Mouse (Mus musculus): ENCODE results near the gene Tet3. TPM values are rescaled to one million over a fixed set of nuclear protein-coding genes. Genes with fewer than 3 reads are reported as not detected.

Tet3 gene
- 10 to 100 TPM; 69.2 to 83.9 TPM for total RNA-seq (2021)

DNA sequence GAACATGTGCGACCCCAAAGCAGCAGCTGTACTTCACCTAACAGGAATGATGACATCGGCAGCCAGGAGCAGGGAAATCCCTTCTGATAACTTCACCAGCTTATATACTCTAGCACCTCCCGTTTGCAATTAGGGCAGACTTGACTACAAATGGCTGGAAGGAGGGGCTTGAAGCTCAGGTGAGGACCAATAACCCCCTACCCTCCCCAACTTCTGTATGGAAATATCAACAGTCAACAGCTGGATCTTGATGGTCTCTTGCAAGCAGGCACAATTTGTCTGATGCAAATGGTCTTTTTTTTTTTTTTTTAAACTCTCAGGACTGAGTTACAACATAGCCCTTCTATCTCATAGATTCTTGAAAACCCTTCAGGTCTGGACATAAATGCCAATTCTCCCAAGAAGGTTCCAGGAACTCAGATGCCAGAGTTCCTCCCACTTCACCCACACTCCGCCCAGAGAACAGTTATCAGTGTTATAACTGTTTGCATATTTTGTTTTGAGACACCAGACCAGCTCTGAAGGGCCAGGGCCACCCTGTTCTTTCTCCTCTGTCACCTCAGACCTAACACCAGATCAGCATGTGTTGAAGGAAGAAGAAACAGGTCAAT lies at the start of gene Tet3:
Tet3 (minus strand) TSS at position 51 of the 611 bp plus-strand sequence.
- DNase-seq (ENCODE audit: extremely low spot score in 1 of 2, low spot score in 1 of 2), result no peak

- DNase-seq (ENCODE audit: extremely low spot score in 1 of 2, low spot score in 1 of 2), result no peak
Observed at GRCm38 (mm10) chr6:83507168-83507546, 48.3 kb upstream of the Tet3 start.

GRCm38 (mm10) chr6:83506258-83507167 lies 47.6 kb upstream of the Tet3 start, which contains the start of gene Dguok:
Gene Dguok, minus strand, starts transcription at chr6:83506969.
- peak; percentile 91 for DNase-seq (ENCODE audit: extremely low spot score in 1 of 2, low spot score in 1 of 2)

GRCm38 (mm10) chr6:83505554-83505953 lies 46.7 kb upstream of the Tet3 start:
- DNase-seq (ENCODE audit: extremely low spot score in 1 of 2, low spot score in 1 of 2), result no peak

DNA sequence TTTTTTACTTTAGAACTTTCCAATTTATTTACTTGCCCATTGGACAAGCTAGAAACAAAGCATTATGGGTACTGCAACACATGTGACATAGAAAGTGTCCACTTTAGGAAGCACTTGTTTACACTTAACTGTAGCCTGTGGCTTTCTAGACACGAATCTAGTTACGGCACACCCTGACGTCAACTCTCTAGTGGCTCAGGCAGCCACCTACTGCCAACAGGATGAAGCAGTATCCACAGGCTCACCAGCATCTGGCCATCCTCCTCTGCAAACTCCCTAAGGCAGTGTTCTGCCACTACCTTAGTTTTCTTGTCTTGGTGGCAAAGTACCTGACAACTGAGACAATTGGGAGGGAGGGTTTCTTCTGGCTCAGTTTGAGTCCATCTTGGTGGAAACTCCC lies 44.5 kb upstream of the Tet3 start:
- DNase-seq (ENCODE audit: extremely low spot score in 1 of 2, low spot score in 1 of 2), result no peak

GRCm38 (mm10) chr6:83502656-83503055 lies 43.8 kb upstream of the Tet3 start:
- no peak for DNase-seq (ENCODE audit: extremely low spot score in 1 of 2, low spot score in 1 of 2)

GRCm38 (mm10) chr6:83501524-83502310 lies 42.8 kb upstream of the Tet3 start:
- no peak for DNase-seq (ENCODE audit: extremely low spot score in 1 of 2, low spot score in 1 of 2)

DNA sequence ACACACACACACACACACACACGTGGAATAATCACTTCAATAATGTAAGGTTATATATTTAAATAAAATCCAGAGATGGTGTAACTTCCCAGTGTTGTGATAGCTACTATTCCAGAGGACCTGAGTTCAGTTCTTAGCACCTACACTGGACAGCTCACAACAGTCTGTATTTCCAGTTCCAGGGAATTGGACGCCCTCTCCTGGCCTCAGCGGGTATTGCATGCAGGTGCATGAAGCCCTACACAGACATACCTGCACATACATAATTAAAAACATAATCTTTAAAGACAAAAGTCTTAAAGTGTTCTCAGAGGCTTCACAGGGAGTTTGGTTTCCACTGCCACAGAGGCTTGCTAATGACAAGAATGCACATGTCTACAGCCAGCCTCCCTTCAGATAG lies 41.6 kb upstream of the Tet3 start:
- no peak for DNase-seq (ENCODE audit: extremely low spot score in 1 of 2, low spot score in 1 of 2)

GRCm38 (mm10) chr6:83499078-83499477 lies 40.2 kb upstream of the Tet3 start:
- DNase-seq (ENCODE audit: extremely low spot score in 1 of 2, low spot score in 1 of 2), result no peak

DNA sequence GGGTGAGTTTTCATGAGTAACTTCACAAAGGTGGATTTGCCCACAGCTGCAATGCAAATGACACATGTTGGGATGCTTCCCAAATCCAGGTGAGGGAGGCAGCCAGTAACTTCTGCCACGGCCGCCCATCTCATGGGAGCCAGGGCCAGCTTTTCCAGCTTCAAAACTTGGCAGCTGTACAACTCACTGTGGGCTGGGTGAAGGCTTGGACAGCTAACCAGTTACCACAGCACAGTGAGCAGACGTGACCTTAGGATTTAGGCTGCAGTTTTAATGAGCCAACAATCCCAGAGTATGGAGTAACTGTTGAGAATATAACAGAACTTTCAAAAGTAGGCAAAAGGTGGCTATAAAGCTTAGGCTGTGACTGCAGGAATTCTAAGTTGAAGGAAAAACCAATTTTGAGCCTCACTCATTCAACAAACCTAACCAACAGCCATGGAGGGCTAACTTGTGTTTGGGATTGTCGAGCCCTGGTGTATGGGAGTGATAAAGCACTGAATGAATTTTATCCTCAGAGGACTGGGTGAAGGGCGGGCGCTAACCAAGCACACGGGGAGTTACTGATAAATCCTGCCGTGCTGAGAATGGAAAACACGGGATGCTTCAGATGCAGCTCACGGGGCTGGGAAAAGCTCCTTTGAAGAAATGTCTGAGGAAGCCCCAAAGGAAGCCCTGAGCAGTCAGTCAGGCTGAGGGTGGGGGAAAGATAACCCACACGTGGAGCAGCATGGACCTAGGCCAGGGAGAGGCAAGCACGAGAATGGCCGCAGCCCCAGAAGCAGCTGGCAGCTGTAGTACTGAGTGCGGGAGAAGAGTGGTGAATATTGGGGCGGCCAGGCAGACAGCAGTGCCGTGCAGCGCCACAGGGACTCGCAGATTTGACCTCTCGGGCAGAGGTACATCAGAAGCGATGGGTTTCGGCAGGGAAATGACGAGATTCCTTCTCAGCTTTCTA lies 38.1 kb upstream of the Tet3 start:
- DNase-seq (ENCODE audit: extremely low spot score in 1 of 2, low spot score in 1 of 2), result no peak

- no peak for DNase-seq (ENCODE audit: extremely low spot score in 1 of 2, low spot score in 1 of 2)
Observed at GRCm38 (mm10) chr6:83496009-83496752, 37.3 kb upstream of the Tet3 start.

DNA sequence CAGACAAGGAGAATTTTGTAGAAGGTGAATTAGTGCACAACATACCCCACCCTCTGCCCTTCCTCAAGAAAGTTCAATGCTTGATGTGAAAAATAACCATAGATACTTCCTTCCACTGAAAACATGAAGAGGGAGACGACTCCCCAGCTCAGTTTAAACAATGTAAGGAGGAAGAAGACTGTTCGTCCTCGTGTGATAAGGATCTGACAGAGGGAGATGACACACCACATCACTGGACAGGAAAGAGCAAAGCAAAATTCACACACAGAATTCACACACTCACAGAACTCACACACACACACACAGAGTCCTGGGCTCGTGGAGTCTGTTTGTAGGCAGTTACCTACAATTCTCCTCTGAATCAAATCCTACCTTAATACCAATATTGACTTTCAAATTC lies 31.7 kb upstream of the Tet3 start:
- no peak for DNase-seq (ENCODE audit: extremely low spot score in 1 of 2, low spot score in 1 of 2)

DNA sequence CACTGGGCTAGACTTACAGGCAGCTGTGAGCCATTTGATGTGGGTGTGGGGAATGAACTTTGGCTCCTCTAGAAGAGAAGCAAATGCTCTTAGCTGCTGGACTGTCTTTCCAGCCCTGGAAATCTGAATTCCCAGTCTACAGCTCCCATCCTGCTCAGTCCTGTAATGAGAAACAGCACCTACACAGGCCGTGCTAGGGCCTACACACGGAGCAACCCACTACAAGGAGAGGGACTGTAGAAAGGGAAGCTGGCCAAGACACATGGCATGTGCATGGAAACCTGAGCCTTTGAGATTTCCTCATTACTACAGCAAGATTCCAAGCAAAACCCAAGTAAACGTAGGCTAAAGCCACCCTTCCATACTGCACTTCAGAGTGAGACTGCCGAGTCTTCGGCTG lies 29.3 kb upstream of the Tet3 start:
- DNase-seq (ENCODE audit: extremely low spot score in 1 of 2, low spot score in 1 of 2), result no peak

DNA sequence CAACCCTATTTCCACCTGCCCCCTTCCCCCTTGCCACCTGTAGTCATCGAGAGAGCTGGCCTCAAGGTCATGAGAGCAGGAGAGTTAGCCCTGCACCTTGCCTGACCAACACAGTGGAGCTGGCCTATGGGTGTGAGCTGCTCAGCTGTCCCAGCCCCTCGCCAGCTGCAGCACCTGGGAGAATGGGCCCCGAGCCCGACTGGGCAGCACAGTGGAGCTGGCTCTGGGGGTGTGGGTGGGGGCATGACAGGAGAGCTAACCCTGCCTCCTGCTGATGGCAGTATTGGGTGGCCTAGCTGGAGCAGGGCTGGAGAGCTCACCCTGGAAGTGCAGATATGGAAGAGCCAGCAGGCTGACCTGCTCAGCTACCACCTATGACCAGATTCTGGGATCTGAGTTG lies 28.4 kb upstream of the Tet3 start:
- DNase-seq (ENCODE audit: extremely low spot score in 1 of 2, low spot score in 1 of 2), result no peak

- no peak for DNase-seq (ENCODE audit: extremely low spot score in 1 of 2, low spot score in 1 of 2)
Observed at GRCm38 (mm10) chr6:83485854-83486253, 27.0 kb upstream of the Tet3 start.

DNA sequence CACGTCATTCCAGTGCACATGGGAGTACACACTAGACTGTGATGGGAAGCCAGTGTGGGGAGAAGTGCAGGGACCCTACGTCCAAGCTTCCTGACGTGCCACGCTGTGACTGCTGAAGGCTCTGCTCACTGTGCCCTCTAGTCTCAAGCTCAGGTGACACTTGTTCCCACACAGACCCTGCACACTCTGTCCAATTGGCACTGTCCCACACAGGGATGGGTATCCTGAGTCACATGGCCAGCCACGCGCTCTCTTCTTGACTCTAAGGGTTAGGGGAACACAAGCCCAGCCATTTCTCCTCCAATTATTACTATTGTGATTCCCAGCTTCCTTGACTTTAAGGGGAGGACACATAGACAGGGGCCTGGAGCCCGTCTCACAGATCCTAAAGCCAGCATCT lies 24.9 kb upstream of the Tet3 start:
- DNase-seq (ENCODE audit: extremely low spot score in 1 of 2, low spot score in 1 of 2), result no peak

GRCm38 (mm10) chr6:83482418-83483085 lies 23.7 kb upstream of the Tet3 start:
- DNase-seq (ENCODE audit: extremely low spot score in 1 of 2, low spot score in 1 of 2), result no peak

- no peak for DNase-seq (ENCODE audit: extremely low spot score in 1 of 2, low spot score in 1 of 2)
Observed at GRCm38 (mm10) chr6:83480019-83480655, 21.3 kb upstream of the Tet3 start.
